Mouse (Mus musculus): ENCODE data around the gene Camta1. TPM values are rescaled to one million over a fixed set of nuclear protein-coding genes. Genes with fewer than 3 reads are reported as not detected.
A peak's percentile ranks its signal among the peaks of the same experiment; 100 is the strongest.

Gene Camta1
- polyA plus RNA-seq, 1 experiment from 2014 or later: 25.3 TPM

DNA sequence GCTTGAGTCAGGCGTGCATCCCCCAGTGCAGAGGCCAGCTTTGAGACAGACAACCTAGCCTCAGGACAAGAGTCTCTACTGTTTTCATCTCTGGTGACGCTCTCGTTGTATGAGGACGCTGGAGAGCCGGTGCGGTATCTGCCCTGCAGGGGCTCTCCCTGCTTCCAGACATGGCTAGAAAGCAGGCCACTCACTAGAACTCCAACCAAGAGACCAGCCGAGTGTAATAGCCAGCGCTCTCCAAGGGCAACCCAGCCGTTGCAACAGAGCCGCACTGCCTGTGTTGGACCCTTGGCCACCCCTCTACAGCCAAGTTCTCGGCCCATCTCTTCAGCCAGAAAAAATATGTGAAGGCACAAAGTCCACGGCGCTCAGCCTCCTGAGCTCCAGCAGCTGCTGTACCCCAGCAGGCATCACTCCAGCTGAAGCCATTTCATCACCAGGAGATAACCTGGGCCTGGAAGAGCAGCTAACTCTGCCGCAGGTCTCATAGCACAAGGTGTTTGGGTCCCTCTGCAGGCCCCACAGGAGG, 443.3 kb downstream of the Camta1 start:
- Histone ChIP-seq H3K9me3 (replicated peaks; ENCODE audit: control insufficient read depth, low read length) (no peaks in the 10 kb centered on the region), H3K9ac (ENCODE audit: low read depth, low read length) (no peak overlapping the region), H3K36me3 (ENCODE audit: control insufficient read depth, insufficient read depth) (no peaks in the 10 kb centered on the region), H3K27me3 (ENCODE audit: control insufficient read depth, insufficient read depth, low read depth, low read length) (no peaks in the 10 kb centered on the region), H3K4me3 (ENCODE audit: low read depth, low read length) (no peak overlapping the region), H3K4me2 (ENCODE audit: low read depth, low read length) (no peak overlapping the region), H3K27ac (ENCODE audit: low read length) (no peak overlapping the region), H3K4me1 (ENCODE audit: control insufficient read depth, low read depth, low read length) (no peaks in the 10 kb centered on the region; the same call in 1 of the 2 replicates)
- WGBS (ENCODE audit: insufficient replicate concordance): 66% methylated on average over 14 of the region's 14 CpGs
- ATAC-seq (ENCODE audit: low read depth): peak; percentile 51

DNA sequence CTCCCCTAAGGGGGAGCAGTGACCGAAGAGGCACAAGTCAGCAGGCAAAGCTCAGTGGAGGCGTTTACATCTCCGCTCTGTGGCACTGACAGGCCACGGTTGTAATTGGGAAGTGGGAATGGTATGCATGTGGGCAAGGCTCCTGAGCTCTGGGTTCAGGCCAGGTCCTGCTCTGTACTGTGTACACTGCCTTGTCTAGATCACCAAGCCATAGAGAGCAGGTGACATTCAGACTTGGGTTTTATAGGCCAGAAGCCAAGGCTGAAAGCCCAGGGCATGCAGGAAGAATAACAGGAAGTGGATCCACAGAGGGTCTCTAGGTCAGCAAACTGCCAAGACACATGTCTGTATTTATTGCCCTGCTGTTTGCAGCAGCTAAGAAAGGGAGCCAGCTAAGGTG, 445.9 kb downstream of the Camta1 start:
- H3K27me3 ChIP-seq (ENCODE audit: control insufficient read depth, insufficient read depth, low read depth, low read length): no peaks in the 10 kb centered on the region
- no peaks in the 10 kb centered on the region for H3K9me3 ChIP-seq (replicated peaks; ENCODE audit: control insufficient read depth, low read length)
- 65% methylated on average over 4 of the region's 4 CpGs for WGBS (ENCODE audit: insufficient replicate concordance)
- no peaks in the 10 kb centered on the region; the same call in 1 of the 2 replicates for H3K4me1 ChIP-seq (ENCODE audit: control insufficient read depth, low read depth, low read length)
- no peak overlapping the region for H3K4me3 ChIP-seq (ENCODE audit: low read depth, low read length)
- H3K4me2 ChIP-seq (ENCODE audit: low read depth, low read length): peak overlapping the region; percentile 54; the same call in 1 of the 2 replicates
- no peak overlapping the region for H3K27ac ChIP-seq (ENCODE audit: low read length)
- ATAC-seq (ENCODE audit: low read depth): no peak
- H3K9ac ChIP-seq (ENCODE audit: low read depth, low read length): no peak overlapping the region
- no peaks in the 10 kb centered on the region for H3K36me3 ChIP-seq (ENCODE audit: control insufficient read depth, insufficient read depth)

DNA sequence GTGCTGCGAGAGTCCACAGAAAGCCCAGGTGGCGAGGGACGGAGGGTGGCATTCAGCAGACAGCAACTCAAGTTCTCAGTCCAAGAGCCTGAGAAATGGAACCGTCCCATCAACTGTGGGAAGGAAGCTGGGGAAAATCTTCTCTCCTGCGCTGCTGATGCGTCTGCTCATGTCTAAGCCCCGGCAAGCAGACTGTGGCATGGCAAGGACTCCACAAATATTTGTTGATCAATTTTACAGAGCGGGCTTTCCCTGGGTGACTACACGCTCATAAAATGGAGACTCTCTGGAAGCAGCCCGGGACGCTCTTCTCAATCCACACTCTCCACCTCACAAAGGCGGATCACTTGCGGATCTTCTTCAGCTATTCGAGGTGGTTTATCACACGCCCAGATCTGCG, 446.3 kb downstream of the Camta1 start:
- no peaks in the 10 kb centered on the region for H3K9me3 ChIP-seq (replicated peaks; ENCODE audit: control insufficient read depth, low read length)
- H3K4me3 ChIP-seq (ENCODE audit: low read depth, low read length): peak overlapping the region; percentile 16; the same call in 1 of the 2 replicates
- no peak overlapping the region for H3K27ac ChIP-seq (ENCODE audit: low read length)
- ATAC-seq (ENCODE audit: low read depth): no peak
- WGBS (ENCODE audit: insufficient replicate concordance): 68% methylated on average over 16 of the region's 16 CpGs
- H3K27me3 ChIP-seq (ENCODE audit: control insufficient read depth, insufficient read depth, low read depth, low read length): no peaks in the 10 kb centered on the region
- no peaks in the 10 kb centered on the region for H3K36me3 ChIP-seq (ENCODE audit: control insufficient read depth, insufficient read depth)
- peak overlapping the region; percentile 54 for H3K4me2 ChIP-seq (ENCODE audit: low read depth, low read length)
- H3K9ac ChIP-seq (ENCODE audit: low read depth, low read length): no peak overlapping the region
- no peaks in the 10 kb centered on the region; the same call in 1 of the 2 replicates for H3K4me1 ChIP-seq (ENCODE audit: control insufficient read depth, low read depth, low read length)

DNA sequence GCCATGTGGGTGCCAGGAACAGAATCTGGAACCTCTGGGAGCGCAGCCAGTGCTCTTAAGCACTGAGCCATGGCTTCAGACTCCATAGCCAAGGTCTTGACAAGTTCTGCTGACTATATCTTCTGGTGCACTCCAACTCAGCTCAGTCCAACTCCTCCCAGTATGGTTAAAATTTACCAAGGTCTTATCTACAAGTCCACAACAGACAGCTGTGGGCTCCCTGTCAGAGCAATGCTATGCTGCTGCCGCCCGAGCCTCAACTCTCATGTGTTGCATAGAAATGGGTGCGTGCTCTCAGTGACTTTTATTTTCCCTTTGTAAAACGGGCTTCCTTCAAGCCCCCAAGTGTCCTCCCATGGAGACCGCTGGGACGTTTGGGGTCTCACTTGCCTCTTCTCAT, 446.7 kb downstream of the Camta1 start:
- Histone ChIP-seq H3K4me3 (ENCODE audit: low read depth, low read length) (peak overlapping the region; percentile 16; the same call in 1 of the 2 replicates), H3K9me3 (replicated peaks; ENCODE audit: control insufficient read depth, low read length) (no peaks in the 10 kb centered on the region), H3K9ac (ENCODE audit: low read depth, low read length) (no peak overlapping the region), H3K4me2 (ENCODE audit: low read depth, low read length) (peak overlapping the region; percentile 54), H3K36me3 (ENCODE audit: control insufficient read depth, insufficient read depth) (no peaks in the 10 kb centered on the region), H3K27me3 (ENCODE audit: control insufficient read depth, insufficient read depth, low read depth, low read length) (no peaks in the 10 kb centered on the region), H3K4me1 (ENCODE audit: control insufficient read depth, low read depth, low read length) (no peaks in the 10 kb centered on the region; the same call in 1 of the 2 replicates), H3K27ac (ENCODE audit: low read length) (no peak overlapping the region)
- ATAC-seq (ENCODE audit: low read depth): peak; percentile 66
- 63% methylated on average over 7 of the region's 7 CpGs for WGBS (ENCODE audit: insufficient replicate concordance)

DNA sequence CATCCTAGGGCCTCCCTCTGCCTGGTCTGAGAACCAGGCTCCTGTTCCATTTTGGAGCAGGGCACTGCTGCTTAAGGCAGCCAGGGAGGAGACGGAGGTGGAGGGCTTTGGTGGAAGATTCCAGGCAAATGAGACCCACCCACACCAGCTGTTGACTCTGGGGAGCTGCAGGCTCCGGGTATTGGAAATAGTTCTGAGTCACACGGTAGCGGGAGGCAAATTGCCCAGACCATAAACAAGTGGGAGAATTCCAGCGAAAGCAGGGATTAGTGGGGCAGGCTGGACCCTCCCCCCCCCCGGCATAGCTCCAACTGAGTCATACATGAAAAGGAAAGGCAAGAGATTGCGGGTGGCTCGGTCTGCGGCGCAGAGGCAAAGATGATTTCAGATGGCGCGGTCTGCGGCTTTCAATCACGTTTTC, 450.0 kb downstream of the Camta1 start:
- Histone ChIP-seq H3K27me3 (ENCODE audit: control insufficient read depth, insufficient read depth, low read depth, low read length) (no peaks in the 10 kb centered on the region), H3K36me3 (ENCODE audit: control insufficient read depth, insufficient read depth) (no peaks in the 10 kb centered on the region), H3K4me2 (ENCODE audit: low read depth, low read length) (no peak overlapping the region), H3K9me3 (replicated peaks; ENCODE audit: control insufficient read depth, low read length) (no peaks in the 10 kb centered on the region), H3K4me1 (ENCODE audit: control insufficient read depth, low read depth, low read length) (no peaks in the 10 kb centered on the region), H3K27ac (ENCODE audit: low read length) (no peak overlapping the region), H3K4me3 (ENCODE audit: low read depth, low read length) (no peak overlapping the region), H3K9ac (ENCODE audit: low read depth, low read length) (no peak overlapping the region)
- 30% methylated on average over 14 of the region's 14 CpGs for WGBS (ENCODE audit: insufficient replicate concordance)
- ATAC-seq (ENCODE audit: low read depth): no peak

DNA sequence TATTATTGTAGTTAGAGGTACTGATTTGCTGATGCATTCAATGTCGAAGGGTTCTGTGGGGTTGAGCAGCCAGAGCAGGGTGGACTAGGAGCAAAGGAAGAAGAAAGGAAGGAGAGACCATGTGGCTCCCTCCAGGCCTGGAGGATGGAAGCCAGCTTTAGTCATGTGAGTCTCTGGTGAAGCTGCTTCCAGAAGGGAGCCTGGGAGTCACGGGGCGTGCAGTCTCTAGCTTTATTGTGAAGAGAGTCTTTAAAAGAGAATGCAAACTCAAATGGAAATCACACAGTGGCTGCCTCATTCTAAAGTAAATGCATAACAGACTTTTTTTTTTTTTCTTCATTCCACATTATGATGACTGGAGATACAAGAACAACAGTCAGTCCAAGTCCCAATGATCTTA, 450.7 kb downstream of the Camta1 start:
- Histone ChIP-seq H3K4me2 (ENCODE audit: low read depth, low read length) (no peak overlapping the region), H3K27ac (ENCODE audit: low read length) (no peak overlapping the region), H3K4me3 (ENCODE audit: low read depth, low read length) (no peak overlapping the region), H3K9ac (ENCODE audit: low read depth, low read length) (no peak overlapping the region), H3K27me3 (ENCODE audit: control insufficient read depth, insufficient read depth, low read depth, low read length) (no peaks in the 10 kb centered on the region), H3K9me3 (replicated peaks; ENCODE audit: control insufficient read depth, low read length) (no peaks in the 10 kb centered on the region), H3K36me3 (ENCODE audit: control insufficient read depth, insufficient read depth) (no peaks in the 10 kb centered on the region), H3K4me1 (ENCODE audit: control insufficient read depth, low read depth, low read length) (no peaks in the 10 kb centered on the region)
- no peak for ATAC-seq (ENCODE audit: low read depth)
- WGBS (ENCODE audit: insufficient replicate concordance): 67% methylated on average over 3 of the region's 3 CpGs

DNA sequence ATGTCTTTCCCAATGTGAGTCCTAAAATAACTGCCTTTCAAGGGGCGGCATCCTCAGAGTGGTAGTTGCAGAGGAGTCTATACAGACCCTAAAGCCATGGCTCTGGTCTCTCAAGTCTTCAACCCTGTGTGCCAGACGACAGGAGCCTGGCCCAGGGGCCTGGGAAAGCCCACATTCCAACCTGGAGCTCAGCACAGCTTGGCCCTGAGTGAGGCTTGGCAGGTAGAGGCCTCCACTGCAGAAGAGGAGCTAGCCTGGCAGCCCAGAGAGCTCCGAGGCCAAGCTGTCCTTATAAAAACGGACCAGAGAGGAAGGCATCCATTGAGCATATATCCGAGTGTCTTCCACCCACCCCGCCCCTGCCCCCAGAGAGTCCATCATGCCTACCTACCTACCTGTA, 452.4 kb downstream of the Camta1 start:
- no peak overlapping the region for H3K4me3 ChIP-seq (ENCODE audit: low read depth, low read length)
- no peaks in the 10 kb centered on the region for H3K36me3 ChIP-seq (ENCODE audit: control insufficient read depth, insufficient read depth)
- WGBS (ENCODE audit: insufficient replicate concordance): 46% methylated on average over 6 of the region's 6 CpGs
- H3K27me3 ChIP-seq (ENCODE audit: control insufficient read depth, insufficient read depth, low read depth, low read length): no peaks in the 10 kb centered on the region
- H3K9ac ChIP-seq (ENCODE audit: low read depth, low read length): no peak overlapping the region
- no peaks in the 10 kb centered on the region for H3K4me1 ChIP-seq (ENCODE audit: control insufficient read depth, low read depth, low read length)
- no peak for ATAC-seq (ENCODE audit: low read depth)
- no peaks in the 10 kb centered on the region for H3K9me3 ChIP-seq (replicated peaks; ENCODE audit: control insufficient read depth, low read length)
- no peak overlapping the region for H3K4me2 ChIP-seq (ENCODE audit: low read depth, low read length)
- no peak overlapping the region for H3K27ac ChIP-seq (ENCODE audit: low read length)

DNA sequence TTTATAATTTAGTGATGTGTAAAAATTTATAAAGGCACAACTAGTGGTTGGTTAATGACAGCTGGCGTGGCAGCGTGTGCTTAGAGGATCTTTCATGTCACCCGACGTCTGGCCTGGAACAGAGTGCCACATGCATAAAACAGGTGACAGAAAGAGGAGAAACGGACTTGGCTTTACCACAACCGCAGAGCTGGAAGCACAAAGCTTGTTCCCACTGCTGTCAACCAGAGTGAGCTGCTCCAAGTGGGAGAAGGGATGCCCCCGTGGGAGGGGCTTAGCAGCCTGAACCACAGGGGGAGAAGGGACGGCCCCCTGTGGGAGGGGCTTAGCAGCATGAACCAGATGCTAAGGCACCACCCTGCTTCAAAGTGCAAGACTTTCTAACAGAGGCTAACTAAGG, 452.9 kb downstream of the Camta1 start:
- Histone ChIP-seq H3K27me3 (ENCODE audit: control insufficient read depth, insufficient read depth, low read depth, low read length) (no peaks in the 10 kb centered on the region), H3K9me3 (replicated peaks; ENCODE audit: control insufficient read depth, low read length) (no peaks in the 10 kb centered on the region), H3K27ac (ENCODE audit: low read length) (no peak overlapping the region), H3K4me3 (ENCODE audit: low read depth, low read length) (no peak overlapping the region), H3K36me3 (ENCODE audit: control insufficient read depth, insufficient read depth) (no peaks in the 10 kb centered on the region), H3K4me1 (ENCODE audit: control insufficient read depth, low read depth, low read length) (no peaks in the 10 kb centered on the region), H3K9ac (ENCODE audit: low read depth, low read length) (no peak overlapping the region), H3K4me2 (ENCODE audit: low read depth, low read length) (no peak overlapping the region)
- ATAC-seq (ENCODE audit: low read depth): no peak
- WGBS (ENCODE audit: insufficient replicate concordance): 49% methylated on average over 8 of the region's 8 CpGs

DNA sequence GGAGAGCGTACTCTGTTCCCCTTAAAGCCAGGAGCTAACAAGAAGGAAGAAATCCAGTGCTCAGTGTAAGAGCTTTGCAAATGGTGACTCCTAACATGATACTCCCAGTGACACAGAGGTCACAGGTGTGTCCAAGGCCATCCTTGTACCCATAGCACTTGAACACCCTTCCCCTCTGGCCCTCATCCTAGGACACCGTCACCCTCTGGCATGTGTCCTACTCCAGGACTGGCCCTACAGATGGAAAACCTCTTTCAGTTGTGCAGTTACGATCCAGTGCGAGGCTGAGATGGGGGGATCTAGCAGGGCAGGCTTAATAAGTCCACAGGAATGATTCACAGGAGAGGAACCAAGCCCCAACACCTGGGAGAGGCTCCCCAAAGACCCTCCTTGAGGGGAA, 453.4 kb downstream of the Camta1 start:
- Histone ChIP-seq H3K9ac (ENCODE audit: low read depth, low read length) (no peak overlapping the region), H3K4me1 (ENCODE audit: control insufficient read depth, low read depth, low read length) (no peaks in the 10 kb centered on the region), H3K27ac (ENCODE audit: low read length) (no peak overlapping the region), H3K36me3 (ENCODE audit: control insufficient read depth, insufficient read depth) (no peaks in the 10 kb centered on the region), H3K9me3 (replicated peaks; ENCODE audit: control insufficient read depth, low read length) (no peaks in the 10 kb centered on the region), H3K4me2 (ENCODE audit: low read depth, low read length) (no peak overlapping the region), H3K4me3 (ENCODE audit: low read depth, low read length) (no peak overlapping the region), H3K27me3 (ENCODE audit: control insufficient read depth, insufficient read depth, low read depth, low read length) (no peaks in the 10 kb centered on the region)
- no peak for ATAC-seq (ENCODE audit: low read depth)
- WGBS (ENCODE audit: insufficient replicate concordance): 70% methylated on average over 4 of the region's 4 CpGs

All from liver, embryonic 16.5 days (tissue).